Mouse (Mus musculus) urinary bladder, postnatal 36 days (tissue): ENCODE results near the gene Tiam2.

Experiments used
- DNase-seq, 2 experiments: peaks; one replicate each; pipeline ENCODE4 v3.0.0; 2022; ENCODE audit warnings: low spot score in 2 of 2, mixed read lengths in 1 of 2

Tiam2 gene

GRCm38 (mm10) chr17:3496080-3496479, 169.7 kb downstream of the Tiam2 start:
- no peak for DNase-seq

- no peak for DNase-seq
Observed at GRCm38 (mm10) chr17:3498086-3498485, 171.7 kb downstream of the Tiam2 start.

GRCm38 (mm10) chr17:3498580-3498979, 172.2 kb downstream of the Tiam2 start:
- DNase-seq = no peak

GRCm38 (mm10) chr17:3499468-3499867, 173.1 kb downstream of the Tiam2 start:
- no peak for DNase-seq

- DNase-seq = no peak
Observed at GRCm38 (mm10) chr17:3500076-3500475, 173.7 kb downstream of the Tiam2 start.

- no peak for DNase-seq
Observed at GRCm38 (mm10) chr17:3500936-3501335, 174.6 kb downstream of the Tiam2 start.

GRCm38 (mm10) chr17:3505711-3506110, 179.3 kb downstream of the Tiam2 start:
- no peak for DNase-seq

- no peak for DNase-seq
Observed at GRCm38 (mm10) chr17:3506508-3506907, 180.1 kb downstream of the Tiam2 start.

GRCm38 (mm10) chr17:3509841-3510240, 183.5 kb downstream of the Tiam2 start:
- DNase-seq = peak; percentile 48 to 51

- no peak for DNase-seq
Observed at GRCm38 (mm10) chr17:3514316-3514715, 187.9 kb downstream of the Tiam2 start.

- DNase-seq = no peak
Observed at GRCm38 (mm10) chr17:3515851-3516250, 189.5 kb downstream of the Tiam2 start.

- DNase-seq = no peak
Observed at GRCm38 (mm10) chr17:3516406-3516805, 190.0 kb downstream of the Tiam2 start.

GRCm38 (mm10) chr17:3520344-3520743, 194.0 kb downstream of the Tiam2 start:
- no peak for DNase-seq

GRCm38 (mm10) chr17:3527841-3528471, 201.6 kb downstream of the Tiam2 start:
- DNase-seq = no peak

GRCm38 (mm10) chr17:3529523-3529922, 203.2 kb downstream of the Tiam2 start:
- DNase-seq = no peak

- DNase-seq = no peak
Observed at GRCm38 (mm10) chr17:3530549-3530948, 204.2 kb downstream of the Tiam2 start.

- no peak for DNase-seq
Observed at GRCm38 (mm10) chr17:3531641-3532040, 205.3 kb downstream of the Tiam2 start.

GRCm38 (mm10) chr17:3532254-3532653, 205.9 kb downstream of the Tiam2 start, which contains the start of gene Cldn20:
Gene Cldn20 (plus strand): TSS chr17:3532554.
- DNase-seq = no peak

- no peak for DNase-seq
Observed at GRCm38 (mm10) chr17:3533425-3533824, 207.1 kb downstream of the Tiam2 start.

- DNase-seq = no peak
Observed at GRCm38 (mm10) chr17:3540304-3540703, 213.9 kb downstream of the Tiam2 start.

GRCm38 (mm10) chr17:3541033-3541432, 214.7 kb downstream of the Tiam2 start:
- no peak for DNase-seq

GRCm38 (mm10) chr17:3547725-3548124, 221.4 kb downstream of the Tiam2 start:
- no peak for DNase-seq

- no peak for DNase-seq
Observed at GRCm38 (mm10) chr17:3556251-3556650, 229.9 kb downstream of the Tiam2 start.
